Comparison of ENCODE assay signal across 10 mouse cellular contexts in the genomic region with DNA sequence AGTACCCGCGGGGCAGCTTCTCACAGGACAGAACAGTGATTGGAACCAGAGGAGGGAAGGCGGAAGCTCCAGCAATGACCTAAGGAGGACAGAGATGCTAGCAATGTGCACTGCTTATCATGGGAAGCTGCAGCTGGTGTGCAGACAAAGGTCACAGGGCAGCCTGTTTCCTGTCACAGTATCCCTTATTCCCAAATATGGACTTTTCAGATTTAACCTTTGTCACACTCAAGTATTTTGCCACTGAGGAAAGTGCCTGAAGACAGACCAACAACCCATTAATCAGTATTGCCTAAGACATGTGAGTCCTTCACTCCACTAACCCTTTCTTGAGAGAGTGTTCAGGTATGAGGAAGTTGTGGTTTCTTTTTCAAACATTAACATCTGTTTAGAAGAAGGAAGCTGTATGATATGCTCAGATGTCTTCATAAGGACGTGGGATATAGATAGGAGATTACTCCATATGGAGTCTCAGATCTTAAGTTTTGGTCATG. TPM values are rescaled to one million over a fixed set of nuclear protein-coding genes. Genes with fewer than 3 reads are reported as not detected.
DNase-seq lines count a peak whose midpoint lies in the region; ATAC-seq and TF ChIP-seq lines count a peak whose summit lies in the region.
"Had no signal": no experiment of that assay in that cellular context is flagged by ENCODE, and none has a peak within 500 bp of the region (broad histone marks: within the 10 kb centered on the region; RNA-seq: fewer than 3 reads in every experiment).

No protein-coding gene starts in this region.

- no peak for TF ChIP-seq EP300 in liver, postnatal 0 days (IDR thresholded peaks at IDR 0.05; ENCODE audit: low read depth)

- no peak overlapping the region for H3K9ac ChIP-seq in liver, postnatal 0 days (replicated peaks)
- no peak overlapping the region for H3K9ac ChIP-seq in intestine, embryonic 15.5 days
- H3K9ac ChIP-seq: embryonic facial prominence, embryonic 13.5 days; heart, embryonic 13.5 days had no signal

- H3K27ac ChIP-seq in liver, postnatal 0 days (ENCODE audit: low read depth): no peak overlapping the region
- H3K27ac ChIP-seq in intestine, embryonic 15.5 days: no peak overlapping the region
- no peak overlapping the region for H3K27ac ChIP-seq in left cerebral cortex, adult 2 months
- H3K27ac ChIP-seq: embryonic facial prominence, embryonic 13.5 days; heart, embryonic 13.5 days had no signal

- no peaks in the 10 kb centered on the region for H3K4me1 ChIP-seq in liver, postnatal 0 days (ENCODE audit: insufficient read depth)
- no peaks in the 10 kb centered on the region for H3K4me1 ChIP-seq in intestine, embryonic 15.5 days (replicated peaks)
- H3K4me1 ChIP-seq: embryonic facial prominence, embryonic 13.5 days; heart, embryonic 13.5 days had no signal

- TF ChIP-seq CTCF in liver, postnatal 0 days (IDR thresholded peaks at IDR 0.05; ENCODE audit: low read depth): no peak
- no peak for TF ChIP-seq CTCF in left cerebral cortex, adult 2 months (IDR thresholded peaks at IDR 0.05)

- no peaks in the 10 kb centered on the region; the same call in 1 of the 2 replicates for H3K27me3 ChIP-seq in liver, postnatal 0 days (ENCODE audit: insufficient read depth, low read length)
- H3K27me3 ChIP-seq in intestine, embryonic 15.5 days (replicated peaks): no peaks in the 10 kb centered on the region

- WGBS in liver, postnatal 0 days (ENCODE audit: insufficient replicate concordance): 40% methylated on average over 4 of the region's 4 CpGs
- WGBS in intestine, embryonic 15.5 days: 39% methylated on average over 4 of the region's 4 CpGs

- no peak for ATAC-seq in liver, postnatal 0 days
- ATAC-seq in intestine, embryonic 15.5 days: peak; percentile 67

- H3K9me3 ChIP-seq in liver, postnatal 0 days (ENCODE audit: low read length): no peaks in the 10 kb centered on the region; the same call in 1 of the 2 replicates
- no peaks in the 10 kb centered on the region for H3K9me3 ChIP-seq in intestine, embryonic 15.5 days
- H3K9me3 ChIP-seq: embryonic facial prominence, embryonic 13.5 days had no signal

- H3K36me3 ChIP-seq in liver, postnatal 0 days (replicated peaks; ENCODE audit: insufficient read depth, low read length): no peaks in the 10 kb centered on the region
- no peaks in the 10 kb centered on the region for H3K36me3 ChIP-seq in intestine, embryonic 15.5 days
- H3K36me3 ChIP-seq: embryonic facial prominence, embryonic 13.5 days; heart, embryonic 13.5 days had no signal

- no peak overlapping the region for H3K4me3 ChIP-seq in liver, postnatal 0 days (ENCODE audit: low read depth, low read length)
- H3K4me3 ChIP-seq in intestine, embryonic 15.5 days (replicated peaks): no peak overlapping the region
- no peak overlapping the region for H3K4me3 ChIP-seq in left cerebral cortex, adult 2 months
- H3K4me3 ChIP-seq: embryonic facial prominence, embryonic 13.5 days; heart, embryonic 13.5 days had no signal

- peak; percentile 3 for DNase-seq in liver
- DNase-seq in liver, postnatal 0 days: no peak
- DNase-seq in embryo, embryonic 10 days (ENCODE audit: low spot score): peak; percentile 49
- peak; percentile 28 for DNase-seq in naive thymus-derived CD4-positive, alpha-beta T cell, adult 2 months (ENCODE audit: low read depth)
- no peak for DNase-seq in cerebellum, adult 11 months
- DNase-seq in left cerebral cortex, adult 2 months (ENCODE audit: extremely low spot score in 1 of 2, low spot score in 2 of 2): no peak
- DNase-seq in urinary bladder, adult 2 months (ENCODE audit: low spot score): no peak

- intact Hi-C loops in left cerebral cortex, adult 2 months (cut with DNase I): no loop called here

- H3K4me2 ChIP-seq in liver, postnatal 0 days (ENCODE audit: low read depth, low read length): no peak overlapping the region
- no peak overlapping the region for H3K4me2 ChIP-seq in intestine, embryonic 15.5 days (replicated peaks)
- H3K4me2 ChIP-seq: embryonic facial prominence, embryonic 13.5 days; heart, embryonic 13.5 days had no signal

RNA-seq across cellular contexts. Expression of a gene that starts 32.3 kb away (rescaled TPM):
- 5.8 and 6.8 TPM in 2 replicates for polyA plus RNA-seq in liver, postnatal 0 days (2015; fragmentation: Nextera tagmentation; extraction: Ambion mirVana)
- 28.0 and 29.2 TPM in 2 replicates for polyA plus RNA-seq in intestine, embryonic 15.5 days (2015; fragmentation: Nextera tagmentation; extraction: Ambion mirVana)
- total RNA-seq in left cerebral cortex, adult 2 months (2021): 10 to 100 TPM; 45.9 to 50.9 TPM
- polyA plus RNA-seq in urinary bladder, adult 2 months (2012; rRNA removed): 17.6 and 20.8 TPM in 2 replicates

Comparison
In these comparisons a context has a peak if more than half of its experiments do, and no peak if none do; other contexts are left out.
1. DNase-seq: peak in liver (single experiment), embryo, embryonic 10 days (single experiment) and naive thymus-derived CD4-positive, alpha-beta T cell, adult 2 months (single experiment); none in liver, postnatal 0 days (single experiment), cerebellum, adult 11 months (single experiment), left cerebral cortex, adult 2 months (0 of 2) and urinary bladder, adult 2 months (single experiment).